Mouse (Mus musculus) left cerebral cortex, adult 18-20 months (tissue): ENCODE data around the gene Dpep1. TPM values are rescaled to one million over a fixed set of nuclear protein-coding genes. Genes with fewer than 3 reads are reported as not detected.
"Not testable (repeated sequence)": the region's sequence is repeated elsewhere in the genome, so short reads cannot be mapped to it uniquely, and the experiment has no call there.

Source experiments
- DNase-seq, 2 experiments: peaks; one replicate each; pipeline ENCODE4 v3.0.0; 2021 to 2022; ENCODE audit warnings: low spot score in 2 of 2, mixed read lengths in 1 of 2
- total RNA-seq, 2 experiments: library from RNA; stranded (reverse); gene quantifications; 2 replicates each; pipeline ENCODE4 v1.2.3; 2021

The Dpep1 gene
- total RNA-seq, 2 experiments from 2014 or later: not detected

GRCm38 (mm10) chr8:123211876-123212275 lies 25.8 kb downstream of the Dpep1 start:
- no peak for DNase-seq

GRCm38 (mm10) chr8:123212321-123213117 lies 26.5 kb downstream of the Dpep1 start, which contains the start of the genes Chmp1a and Spata33:
Chmp1a (minus strand) TSS chr8:123212763.
Spata33 (plus strand) TSS chr8:123212832.
- peak; percentile 82 to 86 for DNase-seq

GRCm38 (mm10) chr8:123213118-123213772 lies 27.2 kb downstream of the Dpep1 start:
- no peak for DNase-seq

- no peak for DNase-seq
Observed at GRCm38 (mm10) chr8:123215430-123215829, 29.4 kb downstream of the Dpep1 start.

- DNase-seq: no peak
Observed at GRCm38 (mm10) chr8:123220917-123221316, 34.9 kb downstream of the Dpep1 start.

GRCm38 (mm10) chr8:123224278-123225266 lies 38.5 kb downstream of the Dpep1 start, which contains the start of gene Cdk10:
Cdk10 (plus strand) TSS chr8:123224842.
- DNase-seq: peak; percentile 97

GRCm38 (mm10) chr8:123228416-123228815 lies 42.4 kb downstream of the Dpep1 start:
- peak in 1 of 2 experiments; percentile 36 for DNase-seq

- not testable (repeated sequence) for DNase-seq
Observed at GRCm38 (mm10) chr8:123230326-123230725, 44.3 kb downstream of the Dpep1 start.

GRCm38 (mm10) chr8:123231742-123232141 lies 45.7 kb downstream of the Dpep1 start:
- peak; percentile 27 to 30 for DNase-seq

- DNase-seq: peak; percentile 28 to 35
Observed at GRCm38 (mm10) chr8:123232553-123232952, 46.5 kb downstream of the Dpep1 start.

- peak; percentile 16 to 18 for DNase-seq
Observed at GRCm38 (mm10) chr8:123233300-123233699, 47.3 kb downstream of the Dpep1 start.

- DNase-seq: no peak
Observed at GRCm38 (mm10) chr8:123233760-123234159, 47.7 kb downstream of the Dpep1 start.

- DNase-seq: peak; percentile 80 to 86
Observed at GRCm38 (mm10) chr8:123234918-123235519, 49.0 kb downstream of the Dpep1 start.

GRCm38 (mm10) chr8:123235520-123236497 lies 49.8 kb downstream of the Dpep1 start, which contains the start of gene Spata2l:
Spata2l (minus strand) TSS chr8:123236233.
- DNase-seq: peak; percentile 84 to 90

GRCm38 (mm10) chr8:123239398-123239797 lies 53.4 kb downstream of the Dpep1 start:
- DNase-seq: no peak

GRCm38 (mm10) chr8:123242107-123242923 lies 56.3 kb downstream of the Dpep1 start:
- DNase-seq: no peak

GRCm38 (mm10) chr8:123243053-123243452 lies 57.0 kb downstream of the Dpep1 start:
- no peak for DNase-seq

- DNase-seq: no peak
Observed at GRCm38 (mm10) chr8:123244382-123244781, 58.3 kb downstream of the Dpep1 start.
